Mouse (Mus musculus) liver, embryonic 14.5 days (tissue): ENCODE results near the gene Ggact. TPM values are rescaled to one million over a fixed set of nuclear protein-coding genes. Genes with fewer than 3 reads are reported as not detected.

Experiments
- ATAC-seq: fragments of 200-750 bp; cut with Nextera tagmentation; 2 replicates; pipeline ENCODE4 v1.8.0; 2017; ENCODE audit warnings: moderate number of reproducible peaks, mild to moderate bottlenecking, moderate library complexity; ENCODE audit not compliant: insufficient read depth
- DNase-seq, 3 experiments: peaks; one replicate each; pipeline ENCODE4 v3.0.0-alpha.2; 2012 to 2013; ENCODE audit warnings: low read depth in 3 of 3, low spot score in 3 of 3
- H3K27ac ChIP-seq: fragments of 300-500 bp; sonication (generic); 2 replicates; pipeline ENCODE4 v1.5.1; 2014; ENCODE audit warnings: moderate library complexity, mild to moderate bottlenecking, control low read depth, inconsistent platforms
- H3K27me3 ChIP-seq: fragments of 300-500 bp; sonication (generic); 2 replicates; pipeline ENCODE4 v1.6.1; 2014; ENCODE audit warnings: mild to moderate bottlenecking, low read length, moderate library complexity; ENCODE audit not compliant: control insufficient read depth, insufficient read depth
- H3K36me3 ChIP-seq: fragments of 300-500 bp; sonication (generic); replicated peaks from 2 replicates; pipeline ENCODE4 v1.6.1; 2014; ENCODE audit warnings: low read depth; ENCODE audit not compliant: control insufficient read depth, insufficient read depth
- H3K4me1 ChIP-seq, 2 experiments: fragments of 200-500 bp in 1 of 2; fragments of 300-500 bp in 1 of 2; sonication (generic) in 1 of 2; replicated peaks; 2 replicates each; pipeline ENCODE4 v1.6.1; 2012 to 2014; ENCODE audit warnings: antibody characterized with exemption in 1 of 2, inconsistent platforms in 1 of 2, low read length in 1 of 2; ENCODE audit not compliant: control insufficient read depth in 2 of 2, insufficient read depth in 2 of 2
- H3K4me2 ChIP-seq: fragments of 300-500 bp; sonication (generic); 2 replicates; pipeline ENCODE4 v1.6.1; 2014; ENCODE audit warnings: low read depth, mild to moderate bottlenecking, control low read depth, moderate library complexity
- H3K4me3 ChIP-seq, 2 experiments: fragments of 200-500 bp in 1 of 2; fragments of 300-500 bp in 1 of 2; sonication (generic) in 1 of 2; 2 replicates each; pipeline ENCODE4 v1.5.1; 2012 to 2014; ENCODE audit warnings: low read depth in 2 of 2, low read length in 2 of 2, mild to moderate bottlenecking in 2 of 2, control low read depth in 1 of 2, inconsistent platforms in 1 of 2, moderate library complexity in 1 of 2; ENCODE audit not compliant: insufficient read depth in 1 of 2
- H3K9ac ChIP-seq: fragments of 300-500 bp; sonication (generic); replicated peaks from 2 replicates; pipeline ENCODE4 v1.6.1; 2014; ENCODE audit warnings: mild to moderate bottlenecking, control low read depth, moderate library complexity
- H3K9me3 ChIP-seq: fragments of 300-500 bp; sonication (generic); 2 replicates; pipeline ENCODE4 v1.6.1; 2016; ENCODE audit warnings: low read length, mixed read lengths; ENCODE audit not compliant: control insufficient read depth
- CTCF ChIP-seq: IDR thresholded peaks from 2 replicates; pipeline ENCODE4 v1.5.1; 2016; ENCODE audit warnings: antibody characterized with exemption, low read depth, control low read depth
- EP300 ChIP-seq: IDR thresholded peaks from 2 replicates; pipeline ENCODE4 v1.6.1; 2016; ENCODE audit warnings: antibody characterized with exemption, low read depth
- WGBS: fragments of 180-500 bp; shearing (Covaris S2); extraction: QIAGEN DNeasy Blood & Tissue Kit; methylation state at CpG from one replicate; pipeline ENCODE4 v1.1.7; 2014; ENCODE audit not compliant: insufficient replicate concordance; 5-methylcytosine and 5-hydroxymethylcytosine counted together
- polyA plus RNA-seq, 2 experiments: library from polyadenylated mRNA; depleted of rRNA in 1 of 2; stranded (reverse) in 1 of 2; unstranded in 1 of 2; fragments of >200 nt; fragmentation: Nextera tagmentation in 1 of 2; extraction: Ambion mirVana in 1 of 2; gene quantifications; 2 replicates each; pipeline versions ENCODE4 v1.2.1 to v1.2.3; 2012 to 2014

Ggact gene
- polyA plus RNA-seq, 2 experiments: 13.1 to 14.7 TPM

DNA sequence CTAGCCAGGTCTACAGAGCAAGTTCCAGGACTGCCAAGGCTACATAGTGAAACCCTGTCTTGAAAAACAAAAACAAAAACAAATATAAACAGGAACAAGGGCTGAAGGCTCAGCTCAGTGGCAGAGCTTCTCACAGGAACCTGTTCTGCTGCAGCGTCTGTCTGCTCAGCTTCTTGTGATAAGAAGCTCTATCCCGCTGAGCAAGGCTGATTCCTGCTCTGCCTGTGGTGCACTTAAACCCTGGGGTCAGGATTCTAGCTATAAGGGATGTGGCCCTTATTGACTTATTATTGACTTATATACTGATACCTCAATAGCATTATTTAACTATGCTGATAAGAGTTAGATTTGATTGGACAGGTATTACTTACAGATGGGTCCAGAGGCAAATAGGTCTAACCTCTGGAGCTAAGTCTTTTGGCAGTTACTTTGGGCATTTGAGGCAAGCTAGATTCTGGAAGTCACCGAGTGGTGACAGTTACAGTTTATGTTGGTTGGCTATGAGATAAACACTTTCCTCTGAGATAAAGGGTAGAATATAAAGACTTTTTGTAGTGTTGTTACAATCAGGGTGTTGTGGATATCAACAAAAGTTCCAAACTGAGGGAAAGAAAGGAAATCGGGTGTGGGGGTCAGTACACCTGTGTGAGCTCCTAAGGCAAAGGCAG lies 48.0 kb downstream of the Ggact start:
- ATAC-seq: no peak
- no peak for DNase-seq
- no peak overlapping the region for H3K4me2 ChIP-seq

DNA sequence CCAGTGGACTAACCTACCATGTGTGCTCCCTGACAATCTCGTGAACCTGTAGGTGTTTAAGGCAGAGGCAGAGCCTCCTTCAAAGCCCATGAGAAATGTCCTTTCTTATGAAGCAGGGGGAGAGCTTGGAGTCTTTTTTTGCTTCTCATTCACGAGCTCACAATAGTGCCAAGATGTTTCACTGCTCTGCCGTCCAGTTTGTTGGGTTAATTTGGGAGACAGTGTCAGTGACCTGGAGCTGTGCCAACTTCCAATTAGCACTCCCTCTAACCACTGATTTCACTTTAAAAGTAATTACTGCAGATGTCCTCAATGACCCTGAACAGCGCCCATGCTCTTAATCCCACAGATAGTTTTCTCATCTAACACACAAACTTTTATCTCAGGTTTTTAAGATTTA lies 50.9 kb downstream of the Ggact start:
- no peak overlapping the region for H3K9ac ChIP-seq
- whole genome bisulfite sequencing: 57% methylated on average over 4 of the region's 4 CpGs
- no peak overlapping the region for H3K4me3 ChIP-seq
- no peak for ATAC-seq
- no peaks in the 10 kb centered on the region for H3K27me3 ChIP-seq
- TF ChIP-seq EP300 (no peak), CTCF (no peak)
- DNase-seq: no peak
- no peak overlapping the region for H3K4me2 ChIP-seq
- H3K36me3 ChIP-seq: no peaks in the 10 kb centered on the region
- no peaks in the 10 kb centered on the region for H3K4me1 ChIP-seq
- H3K9me3 ChIP-seq: no peaks in the 10 kb centered on the region
- no peak overlapping the region for H3K27ac ChIP-seq

More for the DNA sequence above, 48.0 kb downstream of the Ggact start:
- H3K27me3 ChIP-seq: no peaks in the 10 kb centered on the region
- no peaks in the 10 kb centered on the region for H3K36me3 ChIP-seq
- H3K27ac ChIP-seq: no peak overlapping the region
- TF ChIP-seq CTCF (no peak), EP300 (no peak)
- H3K4me1 ChIP-seq: no peaks in the 10 kb centered on the region
- H3K9me3 ChIP-seq: no peaks in the 10 kb centered on the region
- 27% methylated on average over 4 of the region's 4 CpGs for WGBS
- no peak overlapping the region for H3K9ac ChIP-seq
- no peak overlapping the region for H3K4me3 ChIP-seq

DNA sequence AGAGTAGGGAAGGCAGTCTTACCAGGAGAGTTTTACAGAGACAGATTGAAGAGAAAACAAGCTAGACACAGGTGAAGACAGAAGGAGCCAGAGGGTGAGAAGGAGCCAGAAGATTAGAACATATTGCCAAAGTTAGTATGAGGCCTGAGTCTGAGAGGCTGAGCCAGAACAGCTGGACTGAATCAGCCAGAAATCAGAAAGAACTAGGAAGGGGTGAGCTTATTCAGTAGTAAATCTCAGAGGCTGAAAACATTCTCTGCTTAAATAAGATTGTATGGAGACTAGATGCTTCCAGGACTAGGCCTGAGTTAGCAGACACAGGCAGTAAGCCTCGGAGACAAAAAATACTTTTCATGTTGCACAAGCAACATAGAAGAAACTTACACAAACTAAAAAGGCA lies 53.8 kb downstream of the Ggact start:
- WGBS: 52% methylated on average over 1 of the region's 1 CpGs

GRCm38 (mm10) chr14:122852506-122853057 lies 61.0 kb downstream of the Ggact start:
- Histone ChIP-seq H3K9ac (no peak overlapping the region), H3K4me2 (no peak overlapping the region), H3K36me3 (no peaks in the 10 kb centered on the region), H3K9me3 (no peaks in the 10 kb centered on the region), H3K4me3 (no peak overlapping the region), H3K4me1 (no peaks in the 10 kb centered on the region), H3K27me3 (no peaks in the 10 kb centered on the region), H3K27ac (no peak overlapping the region)
- ATAC-seq (no peak), DNase-seq (no peak)
- WGBS: 42% methylated on average over 5 of the region's 5 CpGs
- TF ChIP-seq CTCF (no peak), EP300 (no peak)

More for the DNA sequence above, 53.8 kb downstream of the Ggact start:
- no peaks in the 10 kb centered on the region for H3K27me3 ChIP-seq
- no peak overlapping the region for H3K4me3 ChIP-seq
- H3K27ac ChIP-seq: no peak overlapping the region
- no peak overlapping the region for H3K4me2 ChIP-seq
- no peak for TF ChIP-seq EP300
- TF ChIP-seq CTCF: no peak
- no peaks in the 10 kb centered on the region for H3K4me1 ChIP-seq
- H3K9me3 ChIP-seq: no peaks in the 10 kb centered on the region
- H3K9ac ChIP-seq: no peak overlapping the region
- H3K36me3 ChIP-seq: no peaks in the 10 kb centered on the region
- ATAC-seq: no peak
- DNase-seq: no peak

GRCm38 (mm10) chr14:122837018-122837417 lies 76.5 kb downstream of the Ggact start:
- DNase-seq (no peak), ATAC-seq (no peak)
- no peaks in the 10 kb centered on the region for H3K27me3 ChIP-seq
- no peaks in the 10 kb centered on the region for H3K4me1 ChIP-seq
- no peak overlapping the region for H3K27ac ChIP-seq
- no peaks in the 10 kb centered on the region for H3K9me3 ChIP-seq
- no peak overlapping the region for H3K4me2 ChIP-seq
- 50% methylated on average over 2 of the region's 2 CpGs for WGBS
- H3K4me3 ChIP-seq: no peak overlapping the region
- no peak overlapping the region for H3K9ac ChIP-seq
- no peaks in the 10 kb centered on the region for H3K36me3 ChIP-seq
- no peak for TF ChIP-seq EP300
- no peak for TF ChIP-seq CTCF
